Mouse (Mus musculus): ENCODE measurements at regions not wholly inside any gene's neighbourhood (a gene's known extent, or its start where the extent isn't known, plus 50 kb on each side); places are given as distances from the start of the nearest gene placed in this dataset.
"Not testable (repeated sequence)": the region's sequence is repeated elsewhere in the genome, so short reads cannot be mapped to it uniquely, and the experiment has no call there.

GRCm38 (mm10) chr3:36387431-36387830, 88.3 kb downstream of the Anxa5 start:
- no peak for DNase-seq

- DNase-seq, result no peak
Measured at GRCm38 (mm10) chr3:36383438-36383945, 92.2 kb downstream of the Anxa5 start.

GRCm38 (mm10) chr3:36381621-36382193, 94.0 kb downstream of the Anxa5 start:
- DNase-seq, result peak; percentile 16

- peak; percentile 30 for DNase-seq
Measured at GRCm38 (mm10) chr3:36375722-36376121, 100.0 kb downstream of the Anxa5 start.

GRCm38 (mm10) chr3:36374939-36375338, 100.8 kb downstream of the Anxa5 start:
- no peak for DNase-seq

GRCm38 (mm10) chr3:36360933-36361332, 114.8 kb downstream of the Anxa5 start:
- no peak for DNase-seq

- not testable (repeated sequence) for DNase-seq
Measured at GRCm38 (mm10) chr3:36354201-36354600, 121.5 kb downstream of the Anxa5 start.

GRCm38 (mm10) chr3:36352032-36352742, 123.5 kb downstream of the Anxa5 start:
- no peak for DNase-seq

- DNase-seq, result no peak
Measured at GRCm38 (mm10) chr3:36349073-36349472, 126.6 kb downstream of the Anxa5 start.

- DNase-seq, result peak; percentile 89
Measured at GRCm38 (mm10) chr3:36340889-36341533, 118.9 kb upstream of the Qrfpr start.

- DNase-seq, result no peak
Measured at GRCm38 (mm10) chr3:36339656-36340055, 117.5 kb upstream of the Qrfpr start.

GRCm38 (mm10) chr3:36334279-36334678, 112.2 kb upstream of the Qrfpr start:
- DNase-seq, result no peak

- DNase-seq, result no peak
Measured at GRCm38 (mm10) chr3:36332016-36332415, 109.9 kb upstream of the Qrfpr start.

- DNase-seq, result no peak
Measured at GRCm38 (mm10) chr3:36330656-36331055, 108.5 kb upstream of the Qrfpr start.

- no peak for DNase-seq
Measured at GRCm38 (mm10) chr3:36329631-36330030, 107.5 kb upstream of the Qrfpr start.

- DNase-seq, result no peak
Measured at GRCm38 (mm10) chr3:36328927-36329326, 106.8 kb upstream of the Qrfpr start.

GRCm38 (mm10) chr3:36318635-36319034, 96.5 kb upstream of the Qrfpr start:
- DNase-seq, result no peak

- no peak for DNase-seq
Measured at GRCm38 (mm10) chr3:36311337-36311736, 89.2 kb upstream of the Qrfpr start.

GRCm38 (mm10) chr3:36310642-36311267, 88.6 kb upstream of the Qrfpr start:
- DNase-seq, result no peak

- DNase-seq, result no peak
Measured at GRCm38 (mm10) chr3:36296792-36297191, 74.7 kb upstream of the Qrfpr start.

- no peak for DNase-seq
Measured at GRCm38 (mm10) chr3:36291971-36292370, 69.9 kb upstream of the Qrfpr start.

GRCm38 (mm10) chr3:36284066-36284465, 62.0 kb upstream of the Qrfpr start:
- no peak for DNase-seq

- DNase-seq, result no peak
Measured at GRCm38 (mm10) chr3:36275502-36275901, 53.4 kb upstream of the Qrfpr start.
